Mouse (Mus musculus) stomach, embryonic 16.5 days (tissue): Measurements from ENCODE around the gene Zxdc. TPM values are rescaled to one million over a fixed set of nuclear protein-coding genes. Genes with fewer than 3 reads are reported as not detected.

ENCODE experiments used
- polyA plus RNA-seq: library from polyadenylated mRNA; unstranded; fragments of >200 nt; fragmentation: Nextera tagmentation; extraction: Ambion mirVana; gene quantifications from 2 replicates; pipeline ENCODE4 v1.2.1, GENCODE M21; 2015

Gene Zxdc
- polyA plus RNA-seq, 1 experiment from 2014 or later = 4.7 TPM

Other genes with a start within 250 kb of the Zxdc start
- not detected in 2 replicates for gene Vmn1r51, start 246.9 kb upstream of the Zxdc start, polyA plus RNA-seq
- not detected in 2 replicates for gene Vmn1r52, start 194.7 kb upstream of the Zxdc start, polyA plus RNA-seq
- not detected in 2 replicates for gene V1ra8, start 166.7 kb upstream of the Zxdc start, polyA plus RNA-seq
- gene Vmn1r53, start 145.1 kb upstream of the Zxdc start, polyA plus RNA-seq = not detected in 2 replicates
- not detected in 2 replicates for gene Vmn1r54, start 123.2 kb upstream of the Zxdc start, polyA plus RNA-seq
- gene BC048671, start 68.3 kb upstream of the Zxdc start, polyA plus RNA-seq = not detected in 2 replicates
- 0.67 and 1.2 TPM in 2 replicates for gene Chst13, start 44.3 kb upstream of the Zxdc start, polyA plus RNA-seq
- 1.2 and 1.3 TPM in 2 replicates for gene Uroc1, start 36.2 kb upstream of the Zxdc start, polyA plus RNA-seq
- 0.31 and 0.46 TPM in 2 replicates for gene Cfap100, start 59.3 kb downstream of the Zxdc start, polyA plus RNA-seq
- 8.8 and 10.2 TPM in 2 replicates for gene Klf15, start 93.1 kb downstream of the Zxdc start, polyA plus RNA-seq
- gene Aldh1l1, start 116.9 kb downstream of the Zxdc start, polyA plus RNA-seq = 13.1 and 14.9 TPM in 2 replicates
- gene Slc41a3, start 235.2 kb downstream of the Zxdc start, polyA plus RNA-seq = 7.6 and 8.5 TPM in 2 replicates